Mouse (Mus musculus) inflammation-experienced regulatory T-cells (primary cell): ENCODE data around the gene Nr1i2. TPM values are rescaled to one million over a fixed set of nuclear protein-coding genes. Genes with fewer than 3 reads are reported as not detected.

Source experiments
- polyA plus RNA-seq, 2 experiments: library from polyadenylated mRNA; unstranded; fragments of 100-300 nt; shearing (Covaris generic); gene quantifications; one replicate each; pipeline ENCODE4 v1.2.1; 2017

Nr1i2 gene
- not detected for polyA plus RNA-seq

GRCm38 (mm10) chr16:38294685-38295348 is at the start of gene Nr1i2:
Gene Nr1i2, minus strand, starts transcription at chr16:38294824.

GRCm38 (mm10) chr16:38341396-38342324 is 47.0 kb upstream of the Nr1i2 start, which contains the start of gene Maats1:
Gene Maats1, minus strand, starts transcription at chr16:38342143.

Other genes with a start within 250 kb of the Nr1i2 start
- 10 to 100 TPM; 41.2 to 53.4 TPM for gene Gsk3b, start 205.8 kb downstream of the Nr1i2 start, polyA plus RNA-seq
- 1 to 10 TPM in 1 of 2 experiments, under 1 TPM in 1; 0.11 to 1.9 TPM for gene Maats1, start 47.3 kb upstream of the Nr1i2 start, polyA plus RNA-seq
- gene Cox17, start 52.2 kb upstream of the Nr1i2 start, polyA plus RNA-seq, result 100 to 1,000 TPM; 142 to 157 TPM
- gene Gm21987, start 52.2 kb upstream of the Nr1i2 start, polyA plus RNA-seq, result 1 to 10 TPM in 1 of 2 experiments, not detected in 1; 3.2 TPM
- gene Popdc2, start 67.4 kb upstream of the Nr1i2 start, polyA plus RNA-seq, result 1 to 10 TPM; 2.2 TPM
- gene Pla1a, start 138.3 kb upstream of the Nr1i2 start, polyA plus RNA-seq, result under 1 TPM; 0.13 to 0.56 TPM
- gene Adprh, start 157.9 kb upstream of the Nr1i2 start, polyA plus RNA-seq, result 100 to 1,000 TPM in 1 of 2 experiments, 10 to 100 TPM in 1; 94.3 to 102 TPM
- 1 to 10 TPM in 1 of 2 experiments, under 1 TPM in 1; 0.78 to 5.0 TPM for gene Cd80, start 160.7 kb upstream of the Nr1i2 start, polyA plus RNA-seq
- gene Timmdc1, start 227.8 kb upstream of the Nr1i2 start, polyA plus RNA-seq, result 1 to 10 TPM; 5.4 to 6.7 TPM